Mouse (Mus musculus): ENCODE data around the gene Gm45213.

DNA sequence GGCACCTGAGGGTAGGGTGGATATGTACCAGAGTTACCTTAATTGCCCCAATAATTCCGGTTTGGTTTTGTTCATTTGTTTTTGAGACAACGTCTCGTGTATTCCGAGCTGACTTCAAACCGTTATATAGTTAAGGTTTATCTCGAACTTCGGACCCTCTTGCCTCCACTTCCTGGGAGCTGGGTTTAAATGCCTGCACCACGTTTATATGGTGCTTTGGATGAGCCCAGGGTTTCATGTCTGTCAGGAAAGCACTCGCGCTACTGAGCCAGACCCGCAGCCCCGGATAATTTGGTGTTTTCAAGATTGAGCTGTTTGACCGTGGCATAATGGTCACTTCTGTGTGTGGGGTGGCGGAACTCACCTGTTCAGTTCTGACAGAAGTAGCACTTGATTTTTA is 17.7 kb downstream of the Gm45213 start:
- TF ChIP-seq CTCF (IDR thresholded peaks at IDR 0.05; ENCODE audit: low read depth, low read length), result no peak
- no peak for TF ChIP-seq POLR2A (IDR thresholded peaks at IDR 0.05; ENCODE audit: extremely low read depth, insufficient read depth, low read length)
